Mouse (Mus musculus): ENCODE measurements around the gene Smim1.

Gene Smim1

DNA sequence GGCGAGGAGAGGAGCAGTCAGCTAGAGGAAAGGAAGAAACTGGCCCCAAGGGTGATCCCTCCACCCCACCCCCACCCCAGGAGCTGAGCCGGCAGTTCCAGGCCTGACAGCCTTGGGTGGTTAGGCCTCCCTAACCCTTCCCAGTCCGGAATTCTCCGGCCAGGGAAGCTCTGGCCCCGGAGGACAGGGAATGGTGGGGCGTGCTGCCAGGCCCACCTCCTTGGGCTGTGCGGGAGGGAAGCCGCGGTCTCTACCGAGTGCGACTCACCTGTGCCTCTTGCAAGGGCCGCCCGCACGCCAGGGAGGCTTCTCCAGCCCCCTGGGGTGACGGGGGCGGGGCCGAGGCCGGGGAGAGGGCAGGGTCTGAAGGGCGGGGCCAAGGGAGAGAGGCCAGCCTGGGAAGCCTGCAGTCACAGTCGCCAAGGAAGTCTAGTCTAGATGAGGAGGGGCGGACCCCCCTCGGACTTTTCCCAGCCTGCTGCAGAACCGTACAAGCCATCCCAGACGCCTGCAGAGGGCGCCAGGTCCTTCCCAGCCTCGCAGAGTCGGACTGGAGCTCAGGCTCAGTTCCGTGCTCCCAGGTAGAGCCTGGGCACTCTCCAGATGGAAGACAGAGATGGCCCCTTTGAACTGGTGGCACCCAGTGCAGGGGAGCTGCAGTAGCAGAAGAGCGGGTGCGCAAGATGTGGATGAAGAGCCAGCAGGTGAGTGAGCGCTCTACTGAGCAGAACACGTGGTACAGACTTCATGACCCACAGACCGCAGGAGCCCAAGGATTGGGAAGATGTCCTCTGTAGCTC, at the start of gene Smim1:
Smim1 (minus strand) TSS at position 590 of the 800 bp plus-strand sequence.
- peak; percentile 66 for DNase-seq (ENCODE audit: low read depth, low spot score)

DNA sequence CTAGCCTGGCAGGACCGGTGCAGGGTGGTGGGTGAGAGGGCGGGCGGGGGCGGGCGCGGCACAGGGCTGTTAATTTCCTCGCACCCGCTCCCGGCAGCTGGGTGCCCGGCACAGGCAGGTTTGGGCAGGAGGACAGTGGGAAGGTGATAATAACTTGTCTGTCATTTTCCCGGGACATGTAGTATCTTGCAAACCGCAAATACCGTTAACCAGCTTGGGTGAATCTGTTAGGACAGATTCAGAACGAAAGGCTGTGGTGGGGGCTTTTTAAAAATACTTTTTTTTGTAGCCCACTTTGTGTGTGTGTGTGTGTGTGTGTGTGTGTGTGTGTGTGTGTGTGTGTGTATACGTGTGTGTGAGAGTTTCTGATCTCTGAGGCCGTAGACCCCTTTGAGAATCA, 45.9 kb upstream of the Smim1 start:
- DNase-seq (ENCODE audit: low read depth, low spot score) = no peak

DNA sequence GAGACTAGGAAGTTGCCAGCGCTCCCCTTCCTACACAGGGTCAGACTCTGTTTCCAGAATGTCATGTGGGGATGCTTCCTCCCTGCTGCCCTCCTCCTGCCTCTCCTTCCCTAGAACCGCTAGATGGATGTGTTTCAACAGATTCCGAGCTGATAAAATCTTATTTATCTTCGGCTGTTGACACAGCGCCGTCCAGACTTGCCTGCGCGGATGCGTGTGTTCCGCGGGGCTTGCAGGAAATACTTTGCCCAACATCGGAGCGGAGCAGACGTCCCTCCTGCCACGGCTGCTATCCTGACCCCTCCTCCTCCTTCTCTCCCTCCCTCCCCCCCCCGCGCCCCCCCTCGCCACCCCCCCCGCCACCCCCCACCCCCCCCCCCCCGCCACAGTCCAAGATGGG, 45.5 kb upstream of the Smim1 start:
- no peak for DNase-seq (ENCODE audit: low read depth, low spot score)

DNA sequence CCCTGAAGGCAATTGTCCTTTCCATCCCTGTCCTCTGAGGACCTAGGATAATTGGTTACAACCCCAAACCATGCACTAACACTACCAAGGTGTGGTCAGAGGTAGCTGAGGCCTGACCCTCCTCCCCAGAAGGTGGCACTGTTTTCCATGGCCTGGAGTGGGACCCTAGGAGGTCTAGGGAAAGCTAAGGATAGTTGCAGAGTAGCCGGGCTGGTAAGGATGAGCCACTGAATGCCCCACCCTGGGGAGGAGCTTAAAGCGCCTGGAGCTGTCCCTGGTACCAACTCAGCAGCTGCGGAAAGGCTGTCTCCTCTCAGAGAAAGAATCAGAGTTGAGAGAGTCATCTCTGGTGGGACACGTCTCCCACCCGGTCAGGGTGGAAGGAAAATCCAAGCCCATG, 44.9 kb upstream of the Smim1 start:
- peak; percentile 55 for DNase-seq (ENCODE audit: low read depth, low spot score)

DNA sequence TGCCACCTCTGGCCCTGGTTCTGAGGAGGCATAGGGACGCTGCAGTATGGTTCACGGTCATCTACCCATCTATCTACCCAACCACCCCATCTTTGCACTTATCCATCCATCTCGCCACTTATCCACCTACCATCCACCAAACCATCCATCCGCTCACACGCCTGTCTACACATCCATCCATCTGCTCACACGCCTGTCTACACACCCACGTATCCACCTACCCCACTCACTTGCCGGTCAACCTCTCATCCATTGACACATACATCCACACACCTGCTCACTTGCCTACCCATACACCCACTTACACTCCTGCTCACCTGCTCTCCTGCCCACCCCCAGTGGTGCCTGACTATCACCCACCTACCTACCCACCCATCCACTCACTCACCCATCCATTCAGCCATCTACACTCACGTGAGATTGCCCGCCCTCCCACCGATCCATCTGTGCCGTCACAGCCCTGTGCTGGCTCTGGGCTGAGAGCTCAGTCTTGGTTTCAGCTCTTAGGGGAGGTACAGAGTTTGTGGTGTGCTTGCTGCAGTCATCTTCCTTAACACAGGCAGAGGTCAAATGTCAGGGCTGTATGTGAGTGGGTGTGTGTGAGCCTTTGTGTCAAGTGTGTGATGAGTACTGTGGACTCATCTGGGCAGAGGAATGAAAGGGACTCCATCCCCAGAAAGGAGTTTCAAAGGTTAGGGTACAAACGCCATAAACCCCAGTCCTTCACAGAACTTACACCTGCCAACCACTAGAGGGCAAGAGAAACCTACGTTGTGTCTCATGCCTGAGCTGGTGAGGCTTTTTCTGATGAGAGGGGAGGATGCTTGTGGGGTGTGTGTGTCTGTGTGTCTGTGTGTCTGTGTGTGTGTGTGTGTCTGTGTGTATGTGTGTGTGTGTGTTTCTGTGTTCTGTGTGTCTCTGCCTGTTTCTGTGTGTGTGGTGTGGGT, 39.1 kb upstream of the Smim1 start:
- no peak for DNase-seq (ENCODE audit: low read depth, low spot score)

DNA sequence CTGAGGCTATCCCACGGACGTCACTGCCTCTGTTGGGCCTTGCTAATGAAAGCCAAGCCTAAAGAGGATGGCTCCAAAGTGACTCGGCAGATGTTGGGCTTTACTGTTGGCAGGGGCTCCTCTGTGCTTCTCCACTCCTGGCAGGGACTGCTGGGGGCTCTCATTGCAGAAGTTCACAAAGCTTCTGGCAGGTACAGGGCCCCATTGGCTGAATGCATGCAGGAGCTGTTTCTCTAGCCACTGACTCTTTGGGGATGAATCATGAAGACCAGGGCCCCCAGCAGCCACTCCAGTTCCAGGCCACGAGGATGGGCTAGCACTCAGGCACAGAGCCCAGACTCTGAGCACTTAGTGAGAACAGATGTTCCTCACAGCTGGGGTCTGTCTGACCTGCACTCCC, 31.7 kb upstream of the Smim1 start:
- no peak for DNase-seq (ENCODE audit: low read depth, low spot score)

DNA sequence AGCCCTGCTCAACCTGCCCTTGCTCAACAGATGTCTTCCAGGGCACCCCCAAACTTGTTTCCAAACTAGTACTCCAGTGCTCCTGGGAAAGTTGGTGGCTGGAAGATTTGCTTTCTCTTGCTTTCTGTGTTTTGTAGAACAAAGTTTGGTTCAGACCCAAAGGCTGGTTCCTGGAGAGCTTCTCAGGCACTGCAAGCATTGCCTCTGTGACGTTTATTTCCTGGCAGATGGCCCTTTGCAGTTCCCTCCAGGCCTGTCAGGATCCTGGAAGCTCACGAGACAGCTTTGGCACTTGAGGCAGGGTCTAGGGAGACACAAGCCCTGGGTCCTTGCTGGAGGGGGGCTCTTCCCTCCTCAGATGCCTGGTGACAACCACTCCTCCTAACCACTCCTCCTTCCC, 30.6 kb upstream of the Smim1 start:
- no peak for DNase-seq (ENCODE audit: low read depth, low spot score)

DNA sequence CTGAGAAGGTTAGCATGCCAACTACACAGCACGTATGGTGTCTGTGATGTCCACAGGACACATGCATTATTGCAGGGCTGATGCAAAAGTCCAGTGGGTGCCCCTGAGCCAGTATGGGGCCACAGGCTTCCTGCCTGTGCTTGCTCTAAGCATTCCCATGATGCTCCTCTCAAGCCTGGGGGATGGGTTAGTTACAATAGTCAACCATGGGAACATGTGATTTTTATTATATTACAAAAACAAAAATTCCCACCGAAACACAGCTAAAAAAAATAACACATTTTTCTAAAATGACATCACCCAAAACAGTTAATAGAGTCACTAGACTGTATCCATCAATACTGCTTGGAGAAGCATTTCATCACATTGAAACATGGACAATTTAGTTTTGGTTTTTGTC, 30.0 kb upstream of the Smim1 start:
- DNase-seq (ENCODE audit: low read depth, low spot score) = no peak

DNA sequence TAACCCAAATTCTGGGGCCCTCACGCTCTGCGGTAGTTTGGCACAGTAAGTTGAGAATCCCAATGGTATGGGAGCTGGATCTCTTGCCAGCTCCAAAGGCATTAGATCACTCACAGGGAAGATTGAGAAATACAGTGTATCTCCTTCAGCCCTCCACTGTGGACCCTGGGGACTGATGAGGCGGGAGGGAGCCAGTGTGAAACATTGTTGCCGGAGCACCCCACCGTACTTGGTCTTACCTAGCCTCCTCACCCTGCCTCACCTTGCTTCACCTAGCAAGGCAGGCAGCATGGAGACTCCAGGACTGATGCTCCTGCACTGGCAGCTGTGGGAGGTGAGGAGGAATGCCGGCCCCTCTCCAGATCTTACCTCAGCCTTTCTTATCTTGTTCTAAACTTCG, 29.5 kb upstream of the Smim1 start:
- DNase-seq (ENCODE audit: low read depth, low spot score) = no peak

DNA sequence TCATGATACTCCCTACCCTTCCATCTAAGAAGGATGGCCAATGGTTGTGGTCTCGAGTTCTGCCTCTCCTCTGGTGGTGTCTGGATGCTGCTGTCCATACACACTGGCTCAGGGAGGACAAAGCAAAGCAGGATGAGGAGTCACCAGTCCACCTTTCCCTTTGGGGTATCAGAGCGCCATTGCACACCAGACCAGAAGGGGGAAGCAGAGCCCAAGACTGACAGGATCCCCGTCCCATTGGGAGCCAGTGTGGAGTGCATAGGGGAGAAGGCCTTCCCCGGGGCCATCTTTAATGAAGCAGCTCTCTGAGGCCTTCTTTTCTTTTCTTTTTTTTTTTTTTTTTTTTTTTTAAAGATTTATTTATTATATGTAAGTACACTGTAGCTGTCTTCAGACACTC, 27.0 kb upstream of the Smim1 start:
- no peak for DNase-seq (ENCODE audit: low read depth, low spot score)

DNA sequence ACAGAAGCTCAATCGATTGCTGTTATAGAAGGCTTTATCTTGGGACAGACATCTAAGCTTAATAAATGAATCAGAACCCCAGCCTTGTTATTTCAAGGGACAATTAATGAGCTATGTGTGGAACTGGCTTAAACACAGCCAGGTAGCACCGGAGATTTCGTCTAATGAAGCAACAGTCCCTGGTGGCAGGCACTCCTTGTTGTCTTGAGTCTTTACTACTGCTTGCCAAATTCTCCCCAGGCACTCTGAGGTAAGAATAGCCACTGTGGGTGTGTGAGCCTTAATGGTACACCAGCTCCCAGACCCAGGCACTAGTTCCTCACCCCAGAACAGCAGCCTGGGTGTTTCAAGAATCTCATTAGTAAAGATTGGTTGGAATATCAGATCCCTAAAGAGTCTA, 25.4 kb upstream of the Smim1 start:
- no peak for DNase-seq (ENCODE audit: low read depth, low spot score)

DNA sequence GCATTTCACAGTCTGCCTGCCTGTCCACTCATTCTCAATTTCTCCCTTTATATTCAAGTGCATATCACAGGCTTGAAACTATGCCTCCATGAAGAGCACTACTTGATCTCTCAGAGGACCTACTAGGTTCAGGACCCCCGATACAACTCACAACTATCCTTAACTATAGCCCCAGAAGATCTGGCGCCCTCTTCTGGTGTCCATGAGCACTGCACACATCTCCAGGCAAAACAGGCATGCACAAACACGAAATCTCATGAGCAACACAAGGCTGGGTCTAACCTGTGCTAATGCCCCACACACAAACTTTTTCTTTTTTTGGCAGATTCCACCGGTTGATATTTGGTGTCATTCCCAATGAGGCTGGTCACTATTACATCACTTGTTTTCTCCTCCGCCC, 19.8 kb upstream of the Smim1 start:
- DNase-seq (ENCODE audit: low read depth, low spot score) = no peak

DNA sequence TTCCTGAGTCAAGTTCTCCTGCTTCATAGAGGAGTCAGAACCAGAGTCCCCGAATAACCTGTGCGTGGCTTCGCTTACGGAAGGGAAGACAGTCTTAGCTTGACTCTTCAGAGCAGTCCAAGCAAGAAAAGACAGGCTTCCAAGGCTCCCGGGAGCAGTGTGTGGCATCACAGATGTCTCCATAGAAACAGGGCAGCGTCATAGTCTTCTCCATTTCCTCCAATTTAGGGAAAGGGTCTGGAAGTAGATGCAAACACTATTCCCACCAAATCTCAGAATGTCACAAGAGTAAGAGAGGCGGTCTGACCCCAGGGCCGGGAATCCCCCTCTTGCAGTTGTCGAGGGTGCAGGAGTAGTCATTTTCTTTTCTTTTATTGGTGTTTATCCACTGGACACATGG, 16.5 kb upstream of the Smim1 start, which contains the start of gene Ccdc27:
Ccdc27 (minus strand) TSS at position 101 of the 400 bp plus-strand sequence.
- DNase-seq (ENCODE audit: low read depth, low spot score) = no peak

DNA sequence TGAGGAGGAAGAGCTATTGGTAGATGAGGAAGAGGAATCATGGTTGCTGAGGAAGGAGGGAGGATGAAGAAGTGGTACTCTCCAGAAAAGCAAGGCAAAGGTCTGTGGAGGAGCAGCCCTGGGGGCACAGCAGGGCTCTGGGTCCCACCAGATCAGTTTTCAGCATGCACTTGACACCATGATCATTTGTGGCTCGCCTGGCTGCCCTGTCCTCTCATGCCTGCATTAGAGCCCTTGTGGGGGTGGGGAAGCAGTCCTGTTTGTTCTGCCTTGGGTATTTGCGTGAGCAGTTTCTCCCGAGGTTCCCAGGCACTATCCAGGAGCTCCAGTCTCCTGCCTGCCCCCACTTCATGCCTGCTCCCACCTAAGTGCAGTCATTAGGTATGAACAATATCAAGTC, 11.1 kb upstream of the Smim1 start:
- no peak for DNase-seq (ENCODE audit: low read depth, low spot score)

DNA sequence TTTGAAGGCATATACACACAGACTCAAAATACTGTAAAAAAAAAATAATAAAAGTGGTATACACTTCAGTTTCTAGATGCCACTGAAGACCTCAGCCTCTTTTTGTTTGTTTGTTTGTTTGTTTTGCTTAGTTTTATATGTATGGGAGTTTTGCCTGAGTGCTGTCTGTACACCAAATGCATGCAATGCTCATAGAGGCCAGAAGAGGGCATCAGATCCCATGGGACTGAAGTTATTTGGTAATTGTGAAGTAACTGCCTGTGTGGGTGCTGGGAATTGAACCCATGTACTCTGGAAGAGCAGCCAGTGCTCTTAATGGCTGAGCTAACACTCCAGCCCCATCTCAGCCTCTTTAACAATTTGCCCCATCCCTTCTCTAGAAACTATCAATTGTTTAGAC, 2.6 kb upstream of the Smim1 start:
- DNase-seq (ENCODE audit: low read depth, low spot score) = no peak

DNA sequence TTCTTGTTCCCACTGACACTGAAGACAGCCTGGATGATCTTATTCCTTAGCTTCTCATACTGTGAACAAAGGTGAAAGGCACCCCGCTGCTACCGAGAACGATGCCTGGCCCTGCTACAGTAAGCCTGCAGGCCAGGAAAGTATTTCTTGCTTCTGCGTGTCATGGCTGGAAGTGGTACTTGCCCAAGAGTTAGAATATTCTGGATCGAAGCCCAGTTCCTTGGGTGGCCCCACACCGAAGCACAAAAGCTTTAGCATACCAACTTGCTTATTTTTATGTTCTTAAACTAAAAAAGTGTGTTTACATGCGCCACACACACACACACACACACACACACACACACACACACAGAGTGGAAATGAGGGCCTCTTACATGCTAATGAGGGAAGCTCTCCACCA, 2.0 kb upstream of the Smim1 start:
- DNase-seq (ENCODE audit: low read depth, low spot score) = no peak

DNA sequence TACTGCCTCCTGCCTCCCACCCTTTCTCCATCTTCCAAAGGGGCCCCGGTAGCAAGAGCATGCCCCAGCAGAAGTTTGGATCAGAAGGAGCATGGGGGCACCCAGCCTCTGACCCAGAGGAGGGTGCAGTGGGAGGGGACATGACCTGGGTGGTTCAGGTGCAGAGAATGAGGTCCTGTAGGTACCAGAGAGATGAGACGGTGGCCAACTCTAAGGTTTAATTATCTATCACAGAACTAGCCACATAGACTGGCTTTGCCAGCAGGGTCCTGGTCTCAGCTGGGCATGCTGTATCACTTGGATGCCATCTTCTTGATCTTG, 371 bp upstream of the Smim1 start:
- no peak for DNase-seq (ENCODE audit: low read depth, low spot score)

DNA sequence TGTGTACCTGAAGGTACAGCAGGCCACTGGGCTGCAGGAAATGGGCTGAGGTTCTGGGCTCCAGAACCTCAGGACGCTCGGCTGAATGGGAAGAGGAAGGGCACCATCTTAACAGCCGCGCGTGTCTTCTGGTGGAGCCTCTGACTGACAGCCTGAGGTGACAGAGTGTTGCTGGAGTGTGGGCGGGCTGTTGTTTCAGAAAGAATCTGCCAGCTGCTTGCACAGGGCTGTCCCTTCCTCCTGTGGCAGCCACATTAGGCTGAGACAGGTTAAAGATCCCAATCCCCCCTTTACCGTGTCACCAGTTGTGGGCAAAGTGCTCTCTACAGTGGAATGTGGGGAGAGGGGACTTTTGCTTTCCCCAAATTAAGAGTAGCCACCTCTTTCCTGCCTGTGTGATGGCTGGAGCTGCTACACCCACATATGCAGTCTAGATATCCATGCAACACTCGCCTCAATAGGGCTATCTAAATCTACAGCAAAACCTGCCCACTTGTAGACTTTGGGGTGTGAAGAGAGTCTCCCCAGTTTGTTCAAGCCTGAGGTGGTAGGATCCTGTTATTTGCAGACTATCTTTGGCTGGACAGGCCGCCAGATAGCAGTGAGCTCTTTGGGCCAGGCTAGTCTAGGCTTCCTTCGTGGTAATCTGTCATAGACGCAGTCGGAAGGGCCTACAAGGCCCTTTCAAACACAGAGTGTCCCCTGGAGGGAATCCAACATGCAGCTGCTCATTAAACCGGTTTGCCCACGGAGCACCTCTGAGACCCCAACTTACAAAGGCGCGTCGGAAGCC, 1.1 kb downstream of the Smim1 start:
- no peak for DNase-seq (ENCODE audit: low read depth, low spot score)

DNA sequence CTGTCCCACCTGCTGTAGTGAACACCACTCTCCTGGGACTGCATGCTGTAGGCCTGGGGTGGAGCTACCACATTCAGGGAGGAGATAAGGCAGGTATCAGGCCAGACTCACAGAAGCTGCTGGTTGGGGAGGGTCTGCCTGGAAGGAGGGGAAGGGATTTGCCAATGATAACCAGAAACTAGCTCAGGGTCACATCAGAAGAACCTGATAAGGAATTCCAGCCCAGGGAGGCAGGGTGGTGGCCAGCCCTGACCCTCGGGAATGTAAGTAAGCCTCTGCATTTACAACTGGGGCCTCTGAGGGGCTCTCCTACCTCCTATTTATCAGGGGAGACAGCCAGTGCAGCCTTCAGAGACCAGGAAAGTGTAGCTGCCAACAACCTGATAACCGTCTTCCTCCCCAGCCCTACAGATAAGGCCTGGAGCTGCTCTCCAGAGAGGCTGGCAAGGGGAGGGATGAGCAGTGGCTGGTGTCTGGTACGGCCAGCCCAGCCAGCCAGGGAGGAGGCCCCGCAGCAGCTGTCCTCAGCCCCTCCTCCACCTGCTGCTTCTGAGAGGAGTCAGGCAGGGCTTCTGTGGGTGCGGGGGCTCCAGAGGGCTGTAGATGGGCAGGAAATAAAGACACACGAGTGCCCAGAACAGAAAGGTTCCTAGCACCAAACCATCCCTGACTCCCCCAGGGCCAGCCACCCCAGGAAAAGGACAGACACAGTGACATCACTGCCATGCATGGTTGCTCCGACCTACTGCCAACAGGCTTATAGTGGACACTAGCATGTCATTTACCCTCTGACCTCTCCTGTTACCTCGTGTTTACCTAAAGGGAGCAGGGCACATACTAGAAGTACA, 2.1 kb downstream of the Smim1 start:
- no peak for DNase-seq (ENCODE audit: low read depth, low spot score)

DNA sequence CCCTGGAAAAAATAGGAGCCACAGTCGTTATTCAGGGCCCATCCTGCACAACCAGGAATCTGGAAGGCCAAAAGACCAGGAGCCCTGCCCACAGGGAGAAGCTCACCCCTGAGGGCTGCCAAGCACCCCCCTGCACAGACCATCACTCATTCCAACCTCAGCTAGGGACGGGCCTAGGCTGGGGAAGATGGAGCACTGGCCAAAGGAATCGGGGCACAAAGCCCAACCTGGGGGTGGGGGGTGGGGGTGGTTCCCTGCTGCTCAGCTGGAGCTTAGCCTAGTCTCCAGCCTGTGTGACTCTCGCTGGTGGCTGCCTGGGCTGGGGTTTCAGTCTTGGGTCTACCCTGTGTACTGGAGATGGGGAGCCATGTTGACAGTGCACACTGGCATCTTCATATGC, 3.2 kb downstream of the Smim1 start:
- no peak for DNase-seq (ENCODE audit: low read depth, low spot score)

DNA sequence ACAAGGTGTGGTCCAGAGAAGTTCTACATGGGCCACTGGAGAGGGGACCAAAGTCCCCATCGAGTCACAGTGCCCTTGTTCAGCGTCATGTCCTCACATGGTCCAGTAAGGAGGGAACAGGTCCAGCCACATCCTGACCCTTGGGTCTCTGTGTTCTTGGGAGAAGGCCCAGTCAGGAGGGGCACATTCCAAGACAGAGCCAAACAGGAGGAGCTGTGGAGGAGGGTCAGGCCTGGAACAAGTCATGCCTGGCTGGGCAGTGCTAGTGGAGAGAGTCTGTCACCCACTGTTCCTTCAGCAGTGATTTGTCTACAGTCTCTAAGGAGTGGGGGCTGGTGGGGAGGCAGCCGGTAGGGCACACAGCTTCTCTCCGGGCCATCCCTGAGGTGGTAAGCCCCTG, 3.6 kb downstream of the Smim1 start:
- DNase-seq (ENCODE audit: low read depth, low spot score) = no peak

Data from WW6 (cell line).